Mouse (Mus musculus): Measurements from ENCODE around the gene Il1rn.
A peak's percentile ranks its signal among the peaks of the same experiment; 100 is the strongest.

Gene Il1rn

DNA sequence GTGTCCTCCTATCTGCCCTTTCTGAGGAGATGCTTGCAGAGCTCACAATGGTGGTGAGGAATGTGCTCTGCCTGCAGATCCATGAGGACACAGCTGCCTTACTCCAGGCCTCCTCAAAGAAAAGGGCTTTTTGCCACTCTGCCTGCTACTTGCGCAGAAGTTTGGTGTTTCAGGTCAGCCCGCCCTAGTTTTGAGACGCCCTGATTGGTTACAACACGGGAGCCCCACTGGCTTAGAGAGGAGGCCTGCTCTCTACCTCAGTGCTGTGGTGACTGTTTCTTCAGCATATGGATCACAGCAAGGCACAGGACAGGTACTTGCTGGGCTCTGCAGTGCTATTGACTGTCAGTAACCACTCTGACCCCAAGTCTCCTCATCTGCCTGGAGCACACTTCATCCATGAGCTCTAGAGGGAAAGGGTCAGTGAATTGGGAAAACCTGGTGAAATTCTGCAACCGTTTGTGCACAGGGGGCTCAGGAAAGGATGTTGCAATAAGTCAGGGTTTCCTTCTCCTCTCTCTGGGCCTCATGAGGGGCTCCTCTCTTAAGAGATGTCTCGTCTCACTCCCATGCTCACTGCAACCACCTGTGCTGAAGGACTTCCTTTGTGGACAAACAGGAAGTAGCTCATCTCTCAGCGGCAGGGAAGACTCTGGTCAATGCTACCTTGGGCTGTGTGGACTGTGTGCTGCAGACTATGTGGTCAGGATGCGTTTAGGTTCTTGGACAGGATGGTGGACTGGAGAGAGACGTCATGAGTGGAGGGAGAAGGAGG is 46.0 kb downstream of the Il1rn start:
- DNase-seq (ENCODE audit: low read depth) = no peak

DNA sequence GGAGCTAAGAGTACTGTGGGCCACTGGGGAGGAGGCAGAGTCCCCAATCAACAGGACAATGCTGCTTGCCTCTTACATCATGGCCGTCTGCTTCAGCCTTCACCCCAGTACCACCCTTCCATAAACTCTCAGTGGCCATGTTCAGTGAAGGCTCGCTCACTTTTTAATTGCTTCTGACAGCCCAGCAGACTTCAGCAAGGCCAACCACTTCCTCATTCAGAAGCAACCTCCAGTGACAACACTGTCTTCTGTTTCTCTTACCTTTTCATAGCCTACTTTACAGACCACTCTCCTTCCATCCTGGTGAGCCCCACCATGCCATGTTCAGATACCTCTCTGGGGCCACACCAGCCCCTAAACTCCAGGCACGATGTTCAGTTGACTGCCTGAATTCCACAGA is 47.0 kb downstream of the Il1rn start:
- peak; percentile 47 for DNase-seq (ENCODE audit: low read depth)

DNA sequence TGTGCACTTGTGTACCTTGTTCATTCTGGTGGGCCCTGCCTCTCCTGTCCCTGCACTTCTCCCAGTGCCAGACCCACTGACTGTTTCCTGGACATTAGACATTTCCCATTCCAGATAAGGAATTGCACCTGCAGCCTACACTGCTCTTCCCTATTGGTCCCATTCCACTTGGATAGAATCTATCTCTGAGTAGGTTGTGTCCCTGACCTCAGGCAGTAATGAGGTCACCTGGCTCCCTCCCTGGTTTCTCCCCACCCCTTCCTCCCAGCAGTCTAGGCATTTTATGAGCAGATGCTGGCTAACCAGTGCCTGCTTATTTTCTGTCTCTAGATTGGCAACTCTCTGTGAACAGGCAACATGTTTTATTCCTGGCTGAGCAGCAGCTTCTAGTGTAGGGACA is 47.7 kb downstream of the Il1rn start:
- no peak for DNase-seq (ENCODE audit: low read depth)

DNA sequence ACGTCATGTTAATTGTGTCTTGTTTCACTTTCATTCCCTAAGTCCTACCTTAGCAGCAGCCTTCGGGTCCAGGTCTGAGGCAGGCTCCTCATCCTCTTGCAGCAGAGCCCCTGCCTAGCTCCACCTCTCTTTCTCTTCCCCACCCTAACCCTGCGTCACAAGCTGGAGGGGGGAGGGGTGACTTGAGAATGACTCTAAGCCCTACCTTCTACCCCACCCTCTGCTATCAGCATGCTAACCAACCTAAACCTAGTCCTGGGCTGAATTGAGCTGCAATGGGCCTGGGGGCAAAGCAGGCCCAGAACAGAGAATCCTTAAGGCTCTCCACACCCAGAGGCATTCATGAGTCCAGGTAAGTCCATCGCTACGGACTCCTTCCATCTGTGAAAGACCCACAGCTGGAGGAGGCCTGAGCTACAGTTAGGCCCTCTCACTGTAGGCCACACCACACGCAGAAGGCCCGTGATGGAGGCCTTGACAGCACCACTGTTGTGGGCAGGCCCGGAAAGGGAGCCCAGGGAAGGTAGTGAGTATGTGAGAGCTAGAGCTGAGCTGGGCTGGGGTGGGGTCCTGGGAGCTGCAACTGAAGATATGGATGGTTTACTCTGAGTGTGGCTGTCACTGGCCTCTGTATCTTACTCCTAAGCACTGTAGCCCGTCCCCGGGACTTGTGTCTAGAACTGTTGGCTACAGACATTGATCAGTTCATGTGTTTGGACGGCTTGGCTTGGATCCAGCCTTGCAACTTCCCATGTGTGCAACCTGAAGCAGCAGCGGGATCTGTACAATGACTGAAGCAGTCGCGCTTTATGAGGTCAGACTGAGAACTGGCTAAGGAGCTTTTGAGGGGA is 48.7 kb downstream of the Il1rn start:
- DNase-seq (ENCODE audit: low read depth) = peak; percentile 94

DNA sequence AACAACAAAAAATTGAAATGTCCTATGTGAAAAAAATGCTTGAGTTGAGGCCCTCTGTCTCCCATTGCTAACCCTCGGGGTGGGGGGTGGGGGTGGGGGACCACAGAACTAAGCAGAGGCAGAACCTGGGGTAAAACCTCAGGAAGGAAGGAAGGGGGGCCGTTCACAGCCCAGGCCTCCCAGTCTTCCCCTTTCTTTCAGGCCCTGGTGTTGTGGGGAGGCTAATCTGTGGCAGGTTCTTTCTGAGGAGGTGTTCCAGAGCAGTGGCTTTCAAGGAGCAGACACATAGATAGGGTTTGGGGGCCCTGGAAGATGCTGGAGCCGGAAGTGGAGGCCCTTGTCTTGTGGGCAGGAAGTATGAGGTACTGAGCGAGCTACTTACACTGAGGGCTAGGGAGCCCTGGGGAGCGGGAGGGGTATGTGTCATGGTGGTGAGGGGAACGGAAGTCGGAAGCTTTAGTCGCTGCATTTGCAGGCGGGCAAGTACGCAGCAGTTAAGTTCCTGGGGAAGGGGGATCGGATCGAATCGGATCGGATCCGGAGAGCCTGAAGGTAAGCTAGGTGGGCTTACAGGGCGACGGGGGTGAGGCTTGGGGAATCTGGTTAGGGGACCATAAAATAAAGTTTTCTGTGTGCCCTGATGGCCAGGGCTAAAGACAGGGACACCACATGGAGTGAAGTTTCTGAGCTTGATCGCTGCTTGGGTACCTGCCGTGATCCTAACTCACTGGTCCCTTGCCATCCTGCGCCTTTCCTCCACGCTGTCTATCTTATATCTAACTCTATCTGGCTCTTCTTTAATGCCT is 49.7 kb downstream of the Il1rn start:
- DNase-seq (ENCODE audit: low read depth) = peak; percentile 90

DNA sequence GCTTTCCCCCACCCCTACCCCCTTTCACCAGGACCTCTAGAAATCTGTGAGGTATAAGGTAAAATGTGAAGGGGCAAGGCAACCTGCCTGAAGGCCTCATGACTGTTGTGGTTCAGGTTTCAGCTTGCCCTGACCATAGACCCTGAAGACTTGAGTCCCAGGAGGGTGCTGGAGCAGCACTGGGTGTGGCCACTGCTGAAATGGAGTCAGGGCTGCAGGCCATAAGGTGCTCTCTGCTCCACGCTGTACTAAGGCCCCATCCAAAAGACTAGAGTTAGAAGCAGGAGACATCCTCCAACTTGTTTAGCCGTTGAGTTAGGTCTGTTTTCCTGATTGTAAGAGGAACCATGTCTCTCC is 50.3 kb downstream of the Il1rn start:
- DNase-seq (ENCODE audit: low read depth) = peak; percentile 46

DNA sequence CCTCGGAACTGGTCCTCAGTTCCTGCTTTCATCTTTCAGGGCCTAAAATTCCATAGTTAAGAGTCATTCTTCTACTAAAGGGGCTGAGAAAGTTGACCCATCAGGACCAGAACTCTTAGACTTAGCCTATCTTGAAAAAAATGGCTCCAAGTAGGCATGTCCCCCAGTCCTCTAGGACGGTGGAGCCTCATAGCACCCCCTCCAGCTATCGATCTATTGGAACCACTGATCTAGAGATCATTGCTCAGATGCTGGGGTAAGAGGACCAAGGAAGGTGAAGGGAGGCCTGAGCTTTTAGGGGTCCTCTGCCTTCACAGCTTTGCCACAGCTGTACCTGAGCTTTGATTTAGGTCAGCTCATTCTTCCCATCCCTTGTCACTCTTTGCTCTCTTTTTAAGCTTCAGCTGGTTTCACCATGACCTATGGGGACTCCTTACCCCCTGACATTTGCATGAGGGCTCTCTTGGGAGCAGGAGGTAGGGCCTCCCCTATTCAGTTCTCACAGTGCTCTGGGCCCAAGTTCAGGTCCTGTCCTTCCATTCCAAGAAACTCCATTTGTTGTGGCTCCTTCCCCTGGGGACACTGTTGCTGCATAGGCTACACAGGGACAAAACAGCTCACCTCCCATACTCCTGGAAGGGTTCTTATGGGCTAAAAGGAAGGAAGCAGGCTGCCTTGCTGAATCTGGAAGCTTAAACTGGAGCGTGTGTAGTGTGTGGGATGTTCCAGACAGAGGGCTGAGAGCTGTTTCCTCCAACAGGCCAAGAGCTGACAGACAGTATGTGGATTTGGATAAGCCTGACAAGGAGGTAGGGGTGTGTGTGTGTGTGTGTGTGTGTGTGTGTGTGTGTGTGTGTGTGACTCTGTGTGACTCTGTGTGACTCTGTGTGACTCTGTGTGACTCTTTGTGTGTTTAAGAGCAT is 51.0 kb downstream of the Il1rn start:
- DNase-seq (ENCODE audit: low read depth) = no peak

DNA sequence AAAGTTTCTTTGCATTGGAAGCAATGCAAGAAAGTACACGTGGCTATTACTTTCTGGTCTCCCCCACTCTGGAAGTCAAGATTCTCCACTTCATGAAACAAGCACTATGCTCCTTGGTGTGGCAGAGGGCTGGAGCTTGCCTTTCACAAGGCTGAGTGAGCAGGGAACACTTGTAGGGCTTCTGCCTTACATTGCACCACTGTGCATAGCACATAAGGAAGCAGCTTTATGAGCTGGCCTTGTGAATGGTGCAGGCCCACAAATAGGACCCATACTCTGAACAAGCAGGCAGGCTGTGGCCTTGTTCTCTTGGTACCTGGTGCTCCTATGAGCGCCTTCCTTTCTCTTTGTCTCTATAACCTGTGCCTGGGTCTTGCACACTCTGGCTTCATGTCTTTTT is 56.6 kb downstream of the Il1rn start:
- no peak for DNase-seq (ENCODE audit: low read depth)

DNA sequence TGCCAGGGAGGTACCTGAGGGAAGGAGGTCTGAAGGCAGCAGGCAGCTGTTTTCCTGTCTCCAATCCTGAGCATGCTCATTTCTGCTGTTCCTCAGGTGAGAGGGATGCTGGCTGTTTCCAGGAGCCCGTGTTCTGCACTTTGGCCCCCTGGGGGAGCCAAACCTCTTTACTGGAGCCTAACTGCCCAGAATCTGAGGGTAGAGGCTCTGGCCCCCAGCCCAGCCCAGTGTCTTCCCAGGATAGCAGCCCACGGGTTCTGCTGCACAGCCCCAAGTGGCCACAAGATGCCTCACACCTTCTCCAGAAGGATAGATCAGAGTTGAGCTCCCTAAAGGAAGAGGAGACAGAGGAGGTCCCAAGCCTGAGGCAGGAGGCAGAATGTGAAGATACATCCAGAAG is 60.5 kb downstream of the Il1rn start:
- DNase-seq (ENCODE audit: low read depth) = no peak

DNA sequence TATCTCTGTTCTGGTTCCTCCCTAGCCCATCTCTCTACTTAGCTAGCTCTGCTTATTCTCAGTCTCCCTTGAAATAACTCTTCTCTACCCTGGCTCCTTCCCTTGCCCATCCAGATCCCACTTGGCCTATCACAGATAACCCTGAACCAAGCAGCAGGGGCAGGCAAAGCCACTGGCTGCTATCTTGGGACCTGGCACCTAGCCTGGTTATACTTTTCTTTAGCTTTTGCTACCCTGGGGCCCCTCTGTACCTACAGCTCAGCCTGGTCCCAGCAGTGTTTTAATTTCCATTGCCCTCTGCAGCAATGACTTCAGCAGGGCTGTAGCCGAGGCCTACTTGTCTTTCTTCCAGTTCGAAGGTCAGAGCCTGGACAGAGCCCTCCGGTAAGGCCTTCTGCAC is 64.1 kb downstream of the Il1rn start:
- DNase-seq (ENCODE audit: low read depth) = no peak

Measured in naive thymus-derived CD4-positive, alpha-beta T cell, adult 2 months (primary cell).